Mouse (Mus musculus): ENCODE measurements around the gene Msantd2. TPM values are rescaled to one million over a fixed set of nuclear protein-coding genes. Genes with fewer than 3 reads are reported as not detected.

Msantd2 gene
- polyA plus RNA-seq, 1 experiment from 2014 or later = 39.9 TPM

- peak overlapping the region; percentile 44 for H3K4me2 ChIP-seq (ENCODE audit: low read depth)
- H3K9me3 ChIP-seq (ENCODE audit: control insufficient read depth, low read length) = no peaks in the 10 kb centered on the region
- H3K36me3 ChIP-seq (ENCODE audit: control insufficient read depth, insufficient read depth, low read length) = no peaks in the 10 kb centered on the region
- peak overlapping the region; percentile 26 for H3K9ac ChIP-seq (ENCODE audit: low read length)
- peak overlapping the region; percentile 24 for H3K4me3 ChIP-seq (ENCODE audit: low read depth, low read length)
- DNase-seq (ENCODE audit: low spot score) (peak; percentile 51), ATAC-seq (ENCODE audit: insufficient read depth, low FRiP score, low TSS enrichment) (no peak)
- H3K27ac ChIP-seq (ENCODE audit: low read depth, low read length) = no peak overlapping the region
- H3K4me1 ChIP-seq (ENCODE audit: control insufficient read depth, insufficient read depth, low read length) = peaks cover 21% of the 10 kb centered on the region
- H3K27me3 ChIP-seq (ENCODE audit: control insufficient read depth, insufficient read depth, low read length) = peaks cover 62% of the 10 kb centered on the region
- WGBS = under 1% methylated on average over 32 of the region's 32 CpGs
Observed at GRCm38 (mm10) chr9:37530031-37530887, 41.1 kb downstream of the Msantd2 start.

DNA sequence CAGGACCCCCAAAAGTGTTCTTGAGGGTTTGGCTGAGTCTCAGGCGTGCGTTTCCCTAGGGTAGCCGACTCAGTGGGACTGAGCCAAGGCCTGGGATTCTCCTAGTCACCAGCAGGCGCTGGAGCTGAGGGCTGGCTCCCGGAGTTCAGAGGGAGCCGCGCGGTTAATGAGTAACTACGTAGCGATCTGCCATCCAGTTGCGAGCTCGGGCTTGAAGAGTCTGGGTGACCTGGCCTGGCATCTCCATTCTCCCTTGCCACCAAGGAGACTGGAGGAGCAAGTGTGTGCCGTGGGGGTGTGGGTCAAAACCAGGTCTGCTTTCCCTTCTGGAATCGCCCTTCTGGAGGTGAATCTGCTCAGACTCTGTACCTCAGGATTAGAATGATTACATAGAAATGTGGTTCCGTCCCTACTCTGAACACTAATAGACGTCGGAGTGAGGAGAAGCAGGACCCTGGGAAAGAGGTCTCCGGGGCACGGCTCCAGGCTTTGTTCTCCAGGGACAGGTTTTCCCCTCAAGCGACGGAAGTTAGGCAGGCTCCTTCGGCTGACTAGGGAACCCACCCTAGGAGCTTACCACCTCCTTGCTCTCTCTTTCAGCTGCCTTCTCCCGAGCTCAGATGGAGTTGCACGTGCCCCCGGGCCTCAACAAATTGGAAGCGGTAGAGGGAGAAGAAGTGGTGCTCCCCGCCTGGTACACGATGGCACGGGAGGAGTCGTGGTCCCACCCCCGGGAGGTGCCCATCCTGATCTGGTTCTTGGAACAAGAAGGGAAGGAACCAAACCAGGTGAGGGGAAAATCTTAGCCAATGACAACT is 42.0 kb downstream of the Msantd2 start:
- Histone ChIP-seq H3K27me3 (ENCODE audit: control insufficient read depth, insufficient read depth, low read length) (peaks cover 60% of the 10 kb centered on the region), H3K4me2 (ENCODE audit: low read depth) (peak overlapping the region; percentile 44)

DNA sequence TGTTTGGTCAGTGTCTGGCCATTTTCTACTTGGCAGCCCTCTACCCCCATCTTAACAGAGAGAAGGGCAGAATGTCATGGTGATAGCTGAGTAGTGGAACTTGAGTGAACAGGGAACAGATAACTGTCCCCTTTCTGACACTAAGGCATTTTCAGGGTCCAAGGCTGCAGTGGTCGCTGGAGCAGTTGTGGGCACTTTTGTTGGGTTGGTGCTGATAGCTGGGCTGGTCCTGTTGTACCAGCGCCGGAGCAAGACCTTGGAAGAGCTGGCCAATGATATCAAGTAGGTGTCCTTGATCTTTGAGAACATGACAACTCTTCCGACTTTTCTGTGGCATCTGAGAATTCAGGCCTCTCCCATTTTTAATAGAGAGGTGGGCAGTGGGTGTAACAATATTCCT is 47.7 kb downstream of the Msantd2 start:
- H3K27ac ChIP-seq (ENCODE audit: low read depth, low read length) = no peak overlapping the region
- no peak overlapping the region for H3K9ac ChIP-seq (ENCODE audit: low read length)
- H3K36me3 ChIP-seq (ENCODE audit: control insufficient read depth, insufficient read depth, low read length) = no peaks in the 10 kb centered on the region
- 81% methylated on average over 4 of the region's 4 CpGs for WGBS
- H3K4me3 ChIP-seq (ENCODE audit: low read depth, low read length) = no peak overlapping the region
- peaks cover 4% of the 10 kb centered on the region; the same call in 1 of the 2 replicates for H3K27me3 ChIP-seq (ENCODE audit: control insufficient read depth, insufficient read depth, low read length)
- no peaks in the 10 kb centered on the region for H3K9me3 ChIP-seq (ENCODE audit: control insufficient read depth, low read length)
- no peaks in the 10 kb centered on the region for H3K4me1 ChIP-seq (ENCODE audit: control insufficient read depth, insufficient read depth, low read length)
- no peak for ATAC-seq (ENCODE audit: insufficient read depth, low FRiP score, low TSS enrichment)
- DNase-seq (ENCODE audit: low spot score) = no peak
- H3K4me2 ChIP-seq (ENCODE audit: low read depth) = no peak overlapping the region

More for the DNA sequence above, 42.0 kb downstream of the Msantd2 start:
- peak overlapping the region; percentile 24 for H3K4me3 ChIP-seq (ENCODE audit: low read depth, low read length)
- H3K9me3 ChIP-seq (ENCODE audit: control insufficient read depth, low read length) = no peaks in the 10 kb centered on the region
- no peaks in the 10 kb centered on the region for H3K36me3 ChIP-seq (ENCODE audit: control insufficient read depth, insufficient read depth, low read length)
- peak; percentile 65 for DNase-seq (ENCODE audit: low spot score)
- WGBS = under 1% methylated on average over 31 of the region's 31 CpGs
- peak; percentile 71 for ATAC-seq (ENCODE audit: insufficient read depth, low FRiP score, low TSS enrichment)
- peak overlapping the region; percentile 26; the same call in 1 of the 2 replicates for H3K9ac ChIP-seq (ENCODE audit: low read length)
- peaks cover 21% of the 10 kb centered on the region for H3K4me1 ChIP-seq (ENCODE audit: control insufficient read depth, insufficient read depth, low read length)
- no peak overlapping the region for H3K27ac ChIP-seq (ENCODE audit: low read depth, low read length)

GRCm38 (mm10) chr9:37537658-37538250 is 48.6 kb downstream of the Msantd2 start:
- DNase-seq (ENCODE audit: low spot score) (no peak), ATAC-seq (ENCODE audit: insufficient read depth, low FRiP score, low TSS enrichment) (no peak)
- Histone ChIP-seq H3K27me3 (ENCODE audit: control insufficient read depth, insufficient read depth, low read length) (no peaks in the 10 kb centered on the region), H3K4me1 (ENCODE audit: control insufficient read depth, insufficient read depth, low read length) (no peaks in the 10 kb centered on the region), H3K9ac (ENCODE audit: low read length) (no peak overlapping the region), H3K4me3 (ENCODE audit: low read depth, low read length) (no peak overlapping the region), H3K36me3 (ENCODE audit: control insufficient read depth, insufficient read depth, low read length) (no peaks in the 10 kb centered on the region), H3K9me3 (ENCODE audit: control insufficient read depth, low read length) (no peaks in the 10 kb centered on the region), H3K27ac (ENCODE audit: low read depth, low read length) (no peak overlapping the region), H3K4me2 (ENCODE audit: low read depth) (no peak overlapping the region)
- WGBS = 77% methylated on average over 5 of the region's 5 CpGs

DNA sequence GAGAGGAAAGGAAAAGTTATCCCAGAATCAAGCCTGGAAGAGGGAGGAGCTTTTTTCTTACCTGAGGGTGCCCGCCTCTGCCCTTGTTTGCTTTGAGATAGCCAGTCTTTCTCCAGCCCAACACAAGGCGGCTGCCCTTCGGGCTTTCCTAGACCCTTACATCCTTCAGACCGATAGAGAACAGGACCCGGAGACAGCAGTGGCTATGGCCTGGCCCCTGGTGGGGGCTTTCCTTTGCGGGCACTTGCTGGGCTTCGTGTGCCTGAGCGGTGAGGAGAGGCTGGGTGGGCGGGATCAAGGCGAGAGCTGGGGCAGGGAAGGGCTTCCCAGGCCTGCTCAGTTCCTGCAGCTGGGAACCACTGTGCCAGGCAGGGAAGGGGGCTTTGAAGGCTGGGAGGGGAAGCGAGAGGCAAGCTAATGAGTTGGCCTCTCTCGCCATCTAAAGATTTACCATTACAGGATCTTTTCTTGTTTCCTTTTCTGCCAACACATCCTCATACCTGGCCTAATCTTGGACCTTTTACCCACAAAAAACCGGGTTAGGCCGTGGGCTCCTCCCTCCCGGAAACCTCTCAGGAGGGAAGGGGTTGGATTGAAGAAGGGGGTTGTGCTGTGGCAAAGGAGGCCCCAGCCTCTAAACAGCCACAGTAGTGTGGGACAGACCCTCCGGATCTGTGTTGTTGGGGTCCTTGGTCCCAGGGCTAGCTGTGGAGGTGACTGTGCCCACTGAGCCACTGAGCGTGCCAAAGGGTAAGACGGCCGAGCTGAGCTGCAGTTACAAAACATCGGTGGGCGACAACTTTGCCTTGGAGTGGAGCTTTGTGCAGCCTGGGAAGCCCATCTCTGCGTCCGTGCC is 50.3 kb downstream of the Msantd2 start, which contains the start of gene Vsig2:
Vsig2 (plus strand) TSS at position 86 of the 856 bp plus-strand sequence.
- ATAC-seq (ENCODE audit: insufficient read depth, low FRiP score, low TSS enrichment) = no peak

GRCm38 (mm10) chr9:37540226-37540625 is 51.1 kb downstream of the Msantd2 start:
- no peak overlapping the region for H3K4me2 ChIP-seq (ENCODE audit: low read depth)
- no peak overlapping the region for H3K9ac ChIP-seq (ENCODE audit: low read length)
- WGBS = 83% methylated on average over 4 of the region's 4 CpGs
- no peak overlapping the region for H3K27ac ChIP-seq (ENCODE audit: low read depth, low read length)
- H3K4me3 ChIP-seq (ENCODE audit: low read depth, low read length) = no peak overlapping the region
- no peaks in the 10 kb centered on the region for H3K36me3 ChIP-seq (ENCODE audit: control insufficient read depth, insufficient read depth, low read length)
- H3K9me3 ChIP-seq (ENCODE audit: control insufficient read depth, low read length) = no peaks in the 10 kb centered on the region
- H3K27me3 ChIP-seq (ENCODE audit: control insufficient read depth, insufficient read depth, low read length) = peaks cover 9% of the 10 kb centered on the region
- ATAC-seq (ENCODE audit: insufficient read depth, low FRiP score, low TSS enrichment) = no peak
- peaks cover 3% of the 10 kb centered on the region; the same call in 1 of the 2 replicates for H3K4me1 ChIP-seq (ENCODE audit: control insufficient read depth, insufficient read depth, low read length)
- DNase-seq (ENCODE audit: low spot score) = no peak

More for the DNA sequence above, 50.3 kb downstream of the Msantd2 start, which contains the start of gene Vsig2:
- Histone ChIP-seq H3K9me3 (ENCODE audit: control insufficient read depth, low read length) (no peaks in the 10 kb centered on the region), H3K4me1 (ENCODE audit: control insufficient read depth, insufficient read depth, low read length) (no peaks in the 10 kb centered on the region; the same call in 1 of the 2 replicates), H3K4me3 (ENCODE audit: low read depth, low read length) (no peak within 1 kb of the TSS), H3K27me3 (ENCODE audit: control insufficient read depth, insufficient read depth, low read length) (peaks cover 5% of the 10 kb centered on the region; the same call in 1 of the 2 replicates), H3K27ac (ENCODE audit: low read depth, low read length) (no peak within 1 kb of the TSS), H3K36me3 (ENCODE audit: control insufficient read depth, insufficient read depth, low read length) (no peaks in the 10 kb centered on the region), H3K4me2 (ENCODE audit: low read depth) (no peak within 1 kb of the TSS), H3K9ac (ENCODE audit: low read length) (no peak within 1 kb of the TSS)
- no peak for DNase-seq (ENCODE audit: low spot score)
- 48% methylated on average over 23 of the region's 23 CpGs for WGBS

- H3K27ac ChIP-seq (ENCODE audit: low read depth, low read length) = no peak overlapping the region
- H3K4me2 ChIP-seq (ENCODE audit: low read depth) = no peak overlapping the region
- DNase-seq (ENCODE audit: low spot score) (no peak), ATAC-seq (ENCODE audit: insufficient read depth, low FRiP score, low TSS enrichment) (no peak)
- H3K36me3 ChIP-seq (ENCODE audit: control insufficient read depth, insufficient read depth, low read length) = no peaks in the 10 kb centered on the region
- 81% methylated on average over 6 of the region's 6 CpGs for WGBS
- no peaks in the 10 kb centered on the region for H3K9me3 ChIP-seq (ENCODE audit: control insufficient read depth, low read length)
- H3K4me3 ChIP-seq (ENCODE audit: low read depth, low read length) = no peak overlapping the region
- H3K4me1 ChIP-seq (ENCODE audit: control insufficient read depth, insufficient read depth, low read length) = peaks cover 4% of the 10 kb centered on the region; the same call in 1 of the 2 replicates
- peaks cover 16% of the 10 kb centered on the region for H3K27me3 ChIP-seq (ENCODE audit: control insufficient read depth, insufficient read depth, low read length)
- no peak overlapping the region for H3K9ac ChIP-seq (ENCODE audit: low read length)
Observed at GRCm38 (mm10) chr9:37540701-37541575, 51.8 kb downstream of the Msantd2 start.

Data from neural tube, embryonic 11.5 days (tissue).